Mouse (Mus musculus) embryonic facial prominence, embryonic 12.5 days (tissue): ENCODE measurements around the gene Cfap161. TPM values are rescaled to one million over a fixed set of nuclear protein-coding genes. Genes with fewer than 3 reads are reported as not detected.

Source experiments
- ATAC-seq: fragments of 200-750 bp; cut with Nextera tagmentation; 2 replicates; pipeline ENCODE4 v1.8.0; 2017; ENCODE audit not compliant: insufficient number of reproducible peaks, insufficient read depth, low FRiP score, low TSS enrichment
- H3K27ac ChIP-seq: fragments of 300-500 bp; sonication (generic); 2 replicates; pipeline ENCODE4 v1.5.1; 2016; ENCODE audit warnings: mild to moderate bottlenecking
- H3K27me3 ChIP-seq: fragments of 300-500 bp; sonication (generic); 2 replicates; pipeline ENCODE4 v1.6.1; 2016; ENCODE audit warnings: mild to moderate bottlenecking, moderate library complexity
- H3K36me3 ChIP-seq: fragments of 300-500 bp; sonication (generic); 2 replicates; pipeline ENCODE4 v1.6.1; 2016; ENCODE audit warnings: mild to moderate bottlenecking
- H3K4me1 ChIP-seq: fragments of 300-500 bp; sonication (generic); 2 replicates; pipeline ENCODE4 v1.6.1; 2016
- H3K4me2 ChIP-seq: fragments of 300-500 bp; sonication (generic); replicated peaks from 2 replicates; pipeline ENCODE4 v1.6.1; 2016; ENCODE audit warnings: mild to moderate bottlenecking, moderate library complexity
- H3K4me3 ChIP-seq: fragments of 300-500 bp; sonication (generic); 2 replicates; pipeline ENCODE4 v1.5.1; 2016; ENCODE audit warnings: mild to moderate bottlenecking
- H3K9ac ChIP-seq: fragments of 300-500 bp; sonication (generic); 2 replicates; pipeline ENCODE4 v1.6.1; 2016; ENCODE audit warnings: mild to moderate bottlenecking, moderate library complexity
- H3K9me3 ChIP-seq: fragments of 300-500 bp; sonication (generic); 2 replicates; pipeline ENCODE4 v1.6.1; 2016; ENCODE audit warnings: mild to moderate bottlenecking, moderate library complexity
- WGBS: fragments of 180-500 bp; shearing (Covaris S2); methylation state at CpG from one replicate; pipeline ENCODE4 v1.1.7; 2016; 5-methylcytosine and 5-hydroxymethylcytosine counted together
- polyA plus RNA-seq: library from polyadenylated mRNA; unstranded; fragments of >200 nt; fragmentation: Nextera tagmentation; extraction: Ambion mirVana; gene quantifications from 2 replicates; pipeline ENCODE4 v1.2.1, GENCODE M21; 2016

Gene Cfap161
- polyA plus RNA-seq, 1 experiment from 2014 or later, result 0.36 TPM

DNA sequence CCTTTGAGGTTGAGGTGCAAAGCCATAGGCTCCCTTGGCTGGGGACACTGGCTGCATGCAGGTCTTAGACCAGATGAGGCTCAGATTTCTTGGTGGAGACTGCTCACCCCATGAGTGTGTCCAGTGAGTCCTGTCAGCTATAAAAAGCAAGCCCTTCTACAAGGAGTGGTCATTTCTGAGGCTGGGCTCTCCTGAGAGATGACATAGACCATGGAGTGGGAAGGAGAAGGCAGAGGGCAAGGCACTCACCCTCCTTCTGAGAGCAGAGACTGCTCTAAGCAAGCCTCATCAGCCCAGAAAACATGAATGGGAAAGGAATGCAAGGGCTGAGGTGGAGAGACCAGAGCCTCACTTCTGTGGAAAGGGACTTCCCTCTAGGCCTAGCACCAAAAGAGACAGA lies 68.9 kb downstream of the Cfap161 start:
- Histone ChIP-seq H3K36me3 (no peaks in the 10 kb centered on the region), H3K4me2 (no peak overlapping the region), H3K9ac (no peak overlapping the region), H3K4me1 (peaks cover 14% of the 10 kb centered on the region), H3K27me3 (no peaks in the 10 kb centered on the region), H3K27ac (no peak overlapping the region), H3K4me3 (no peak overlapping the region), H3K9me3 (no peaks in the 10 kb centered on the region)
- ATAC-seq, result no peak

- Histone ChIP-seq H3K9ac (no peak overlapping the region), H3K36me3 (no peaks in the 10 kb centered on the region), H3K27ac (no peak overlapping the region), H3K4me1 (peaks cover 14% of the 10 kb centered on the region), H3K4me2 (no peak overlapping the region), H3K27me3 (no peaks in the 10 kb centered on the region), H3K9me3 (no peaks in the 10 kb centered on the region), H3K4me3 (no peak overlapping the region)
- ATAC-seq, result no peak
- 27% methylated on average over 2 of the region's 2 CpGs for WGBS
Observed at GRCm38 (mm10) chr7:83724541-83724940, 70.1 kb downstream of the Cfap161 start.

Other genes with a start within 250 kb of the Cfap161 start
- gene Tmc3, start 210.0 kb downstream of the Cfap161 start, polyA plus RNA-seq, result 1.7 and 1.8 TPM in 2 replicates
- 25.7 and 27.2 TPM in 2 replicates for gene Stard5, start 162.9 kb downstream of the Cfap161 start, polyA plus RNA-seq
- 3.1 and 3.7 TPM in 2 replicates for gene Il16, start 49.2 kb downstream of the Cfap161 start, polyA plus RNA-seq
- 29.3 and 29.8 TPM in 2 replicates for gene Tlnrd1, start 89.4 kb upstream of the Cfap161 start, polyA plus RNA-seq
- 111 and 113 TPM in 2 replicates for gene Mesd, start 89.6 kb upstream of the Cfap161 start, polyA plus RNA-seq